Mouse (Mus musculus) ES-Bruce4 (cell line): ENCODE results near the gene 5830411N06Rik. TPM values are rescaled to one million over a fixed set of nuclear protein-coding genes. Genes with fewer than 3 reads are reported as not detected.

ENCODE experiments used
- H3K27ac ChIP-seq: 2 replicates; pipeline ENCODE4 v1.5.1; 2012; ENCODE audit warnings: low read length, inconsistent platforms; ENCODE audit not compliant: insufficient read depth
- H3K27me3 ChIP-seq: 2 replicates; pipeline ENCODE4 v1.6.1; 2012; ENCODE audit warnings: mild to moderate bottlenecking, low read length, inconsistent platforms; ENCODE audit not compliant: control insufficient read depth, poor library complexity, insufficient read depth, severe bottlenecking
- H3K36me3 ChIP-seq: 2 replicates; pipeline ENCODE4 v1.6.1; 2012; ENCODE audit warnings: inconsistent platforms, mild to moderate bottlenecking, low read length, moderate library complexity; ENCODE audit not compliant: control insufficient read depth, poor library complexity, insufficient read depth, severe bottlenecking
- H3K4me1 ChIP-seq: one replicate; pipeline ENCODE4 v1.8.1; 2011; ENCODE audit warnings: low read length; ENCODE audit not compliant: control insufficient read depth, insufficient read depth
- H3K4me3 ChIP-seq: 2 replicates; pipeline ENCODE4 v1.5.1; 2011; ENCODE audit warnings: low read depth, mild to moderate bottlenecking, low read length
- H3K9ac ChIP-seq: 2 replicates; pipeline ENCODE4 v1.6.1; 2012; ENCODE audit warnings: low read depth, mild to moderate bottlenecking, inconsistent platforms; ENCODE audit not compliant: poor library complexity, severe bottlenecking
- H3K9me3 ChIP-seq: replicated peaks from 2 replicates; pipeline ENCODE4 v1.6.1; 2012; ENCODE audit warnings: mild to moderate bottlenecking, low read length, inconsistent platforms; ENCODE audit not compliant: control insufficient read depth, poor library complexity, insufficient read depth, severe bottlenecking
- CTCF ChIP-seq: IDR thresholded peaks from one replicate; pipeline ENCODE4 v1.8.1; 2011; ENCODE audit warnings: low read depth, low read length
- EP300 ChIP-seq: IDR thresholded peaks from 2 replicates; pipeline ENCODE4 v1.6.1; 2011; ENCODE audit warnings: low read depth, low read length; ENCODE audit not compliant: insufficient read depth
- POLR2A ChIP-seq: IDR thresholded peaks from one replicate; pipeline ENCODE4 v1.8.1; 2011; ENCODE audit warnings: low read length; ENCODE audit not compliant: insufficient read depth
- polyA plus RNA-seq: library from polyadenylated mRNA; stranded (reverse); fragments of >200 nt; gene quantifications from 2 replicates; pipeline ENCODE4 v1.2.4, GENCODE M21; 2011; ENCODE audit warnings: low read depth; ENCODE audit not compliant: missing spikeins, insufficient read depth, insufficient read length

Gene 5830411N06Rik
- polyA plus RNA-seq: not detected in 2 replicates

DNA sequence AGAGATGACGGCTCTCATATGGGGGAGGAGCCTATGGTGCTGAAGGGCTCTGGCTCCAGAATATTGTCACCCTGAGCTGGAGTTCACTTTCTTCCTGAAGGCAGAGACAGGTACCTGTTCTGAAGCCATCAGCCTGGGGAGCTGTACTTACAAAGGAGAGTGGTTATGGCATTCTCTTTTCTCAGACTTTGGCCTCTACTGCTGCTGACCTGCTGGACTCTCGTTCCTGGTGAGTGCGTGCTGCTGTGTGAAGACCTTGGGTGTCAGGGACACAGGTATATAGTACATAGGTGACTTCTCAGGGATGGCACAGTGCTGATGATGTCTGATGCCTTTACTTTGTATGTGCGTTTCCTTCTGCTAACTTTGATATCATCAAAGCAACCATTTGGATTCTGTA lies at the start of gene 5830411N06Rik:
Gene 5830411N06Rik, plus strand, starts transcription at position 69 of the 400 bp plus-strand sequence.
- no peak for TF ChIP-seq POLR2A
- TF ChIP-seq EP300: no peak
- no peak for TF ChIP-seq CTCF
- no peak within 1 kb of the TSS for H3K9ac ChIP-seq
- H3K36me3 ChIP-seq: no peaks in the 10 kb centered on the region
- no peak within 1 kb of the TSS for H3K4me3 ChIP-seq
- H3K27me3 ChIP-seq: no peaks in the 10 kb centered on the region
- no peaks in the 10 kb centered on the region for H3K9me3 ChIP-seq
- no peak within 1 kb of the TSS for H3K27ac ChIP-seq
- no peaks in the 10 kb centered on the region for H3K4me1 ChIP-seq

DNA sequence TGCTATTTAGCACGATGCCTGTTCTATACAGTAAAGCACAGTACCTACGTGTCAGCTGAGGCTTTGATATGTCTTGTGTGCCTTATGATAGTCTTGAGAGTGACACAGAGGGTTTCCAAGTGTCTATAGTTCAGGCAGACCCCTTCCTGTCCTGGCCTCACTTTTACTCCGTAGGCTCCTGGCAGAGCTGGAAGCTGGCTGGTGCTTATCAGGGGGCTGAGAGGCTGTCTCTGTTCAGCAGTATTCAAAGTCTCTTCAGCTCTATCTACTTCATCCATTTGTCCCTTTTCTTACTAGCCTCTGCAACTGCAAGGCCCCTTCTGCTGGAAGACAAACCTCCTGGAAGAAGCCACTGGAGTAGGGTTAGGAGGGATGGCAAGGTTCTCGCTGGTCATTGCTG lies 46.0 kb upstream of the 5830411N06Rik start:
- no peak overlapping the region for H3K4me3 ChIP-seq
- H3K4me1 ChIP-seq: no peaks in the 10 kb centered on the region
- no peaks in the 10 kb centered on the region for H3K9me3 ChIP-seq
- TF ChIP-seq CTCF (no peak), EP300 (no peak), POLR2A (no peak)
- H3K27me3 ChIP-seq: no peaks in the 10 kb centered on the region
- no peak overlapping the region for H3K9ac ChIP-seq
- no peaks in the 10 kb centered on the region for H3K36me3 ChIP-seq
- H3K27ac ChIP-seq: no peak overlapping the region

GRCm38 (mm10) chr7:140205864-140206263 lies 41.2 kb upstream of the 5830411N06Rik start, which contains the start of gene Olfr524:
Gene Olfr524, minus strand, starts transcription at chr7:140205964.
- no peak within 1 kb of the TSS for H3K4me3 ChIP-seq
- no peak within 1 kb of the TSS for H3K9ac ChIP-seq
- no peaks in the 10 kb centered on the region for H3K27me3 ChIP-seq
- H3K27ac ChIP-seq: no peak within 1 kb of the TSS
- no peaks in the 10 kb centered on the region for H3K9me3 ChIP-seq
- H3K36me3 ChIP-seq: no peaks in the 10 kb centered on the region
- H3K4me1 ChIP-seq: no peaks in the 10 kb centered on the region
- TF ChIP-seq POLR2A: no peak
- TF ChIP-seq EP300: no peak
- no peak for TF ChIP-seq CTCF

DNA sequence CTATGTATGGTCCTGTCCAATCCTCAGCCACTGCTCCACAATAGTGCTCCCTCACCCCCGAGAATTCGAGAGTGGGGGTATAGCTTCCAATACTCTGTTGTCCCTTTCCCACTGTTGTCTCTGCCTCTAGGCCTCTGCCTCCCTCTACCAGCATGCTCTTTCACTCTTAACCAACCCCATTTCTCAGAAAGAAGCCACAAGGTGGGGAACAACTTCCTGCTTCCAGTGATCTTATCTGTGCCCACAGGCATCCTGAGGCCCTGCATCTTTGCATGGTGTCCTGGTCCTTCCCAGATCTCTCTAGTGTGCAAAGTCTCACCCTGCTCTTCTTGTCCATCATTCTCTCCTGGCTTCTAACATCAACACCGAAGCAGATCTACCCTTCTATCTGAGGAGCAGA lies 40.2 kb upstream of the 5830411N06Rik start:
- Histone ChIP-seq H3K9ac (no peak overlapping the region), H3K27me3 (no peaks in the 10 kb centered on the region), H3K9me3 (no peaks in the 10 kb centered on the region), H3K4me3 (no peak overlapping the region), H3K36me3 (no peaks in the 10 kb centered on the region), H3K27ac (no peak overlapping the region), H3K4me1 (no peaks in the 10 kb centered on the region)
- no peak for TF ChIP-seq POLR2A
- TF ChIP-seq CTCF: no peak
- no peak for TF ChIP-seq EP300

- Histone ChIP-seq H3K27me3 (no peaks in the 10 kb centered on the region), H3K9me3 (no peaks in the 10 kb centered on the region), H3K36me3 (no peaks in the 10 kb centered on the region), H3K4me3 (no peak overlapping the region), H3K27ac (no peak overlapping the region), H3K9ac (no peak overlapping the region), H3K4me1 (no peaks in the 10 kb centered on the region)
- TF ChIP-seq CTCF: no peak
- TF ChIP-seq EP300: no peak
- no peak for TF ChIP-seq POLR2A
Observed at GRCm38 (mm10) chr7:140208153-140208552, 38.9 kb upstream of the 5830411N06Rik start.

GRCm38 (mm10) chr7:140208677-140209076 lies 38.4 kb upstream of the 5830411N06Rik start:
- Histone ChIP-seq H3K36me3 (no peaks in the 10 kb centered on the region), H3K4me1 (no peaks in the 10 kb centered on the region), H3K27me3 (no peaks in the 10 kb centered on the region), H3K9me3 (no peaks in the 10 kb centered on the region), H3K4me3 (no peak overlapping the region), H3K27ac (no peak overlapping the region), H3K9ac (no peak overlapping the region)
- no peak for TF ChIP-seq EP300
- no peak for TF ChIP-seq POLR2A
- TF ChIP-seq CTCF: no peak
